Mouse (Mus musculus): ENCODE results near the gene Syt2. TPM values are rescaled to one million over a fixed set of nuclear protein-coding genes. Genes with fewer than 3 reads are reported as not detected.

Gene Syt2
- polyA plus RNA-seq, 1 experiment from 2014 or later, result 0.14 TPM

- Histone ChIP-seq H3K9ac (replicated peaks; ENCODE audit: low read depth) (no peak overlapping the region), H3K4me3 (ENCODE audit: low read depth, low read length) (no peak overlapping the region), H3K27ac (ENCODE audit: low read length) (no peak overlapping the region), H3K4me2 (replicated peaks; ENCODE audit: low read depth, low read length) (no peak overlapping the region), H3K27me3 (replicated peaks; ENCODE audit: insufficient read depth, low read length) (no peaks in the 10 kb centered on the region), H3K9me3 (ENCODE audit: low read length) (no peaks in the 10 kb centered on the region), H3K4me1 (ENCODE audit: insufficient read depth, low read depth, low read length) (no peaks in the 10 kb centered on the region), H3K36me3 (ENCODE audit: insufficient read depth, low read length) (no peaks in the 10 kb centered on the region)
- ATAC-seq (no peak), DNase-seq (ENCODE audit: low spot score) (no peak)
- WGBS, result 83% methylated on average over 5 of the region's 5 CpGs
- TF ChIP-seq CTCF (IDR thresholded peaks at IDR 0.05) (no peak), EP300 (IDR thresholded peaks at IDR 0.05) (no peak)
Observed at GRCm38 (mm10) chr1:134733659-134734058, 87.2 kb downstream of the Syt2 start.

- Histone ChIP-seq H3K27ac (ENCODE audit: low read length) (no peak overlapping the region), H3K4me3 (ENCODE audit: low read depth, low read length) (no peak overlapping the region), H3K36me3 (ENCODE audit: insufficient read depth, low read length) (no peaks in the 10 kb centered on the region), H3K4me1 (ENCODE audit: insufficient read depth, low read depth, low read length) (no peaks in the 10 kb centered on the region), H3K9me3 (ENCODE audit: low read length) (no peaks in the 10 kb centered on the region), H3K9ac (replicated peaks; ENCODE audit: low read depth) (no peak overlapping the region), H3K27me3 (replicated peaks; ENCODE audit: insufficient read depth, low read length) (no peaks in the 10 kb centered on the region), H3K4me2 (replicated peaks; ENCODE audit: low read depth, low read length) (no peak overlapping the region)
- DNase-seq (ENCODE audit: low spot score) (no peak), ATAC-seq (no peak)
- TF ChIP-seq EP300 (IDR thresholded peaks at IDR 0.05), result no peak
- no peak for TF ChIP-seq CTCF (IDR thresholded peaks at IDR 0.05)
- WGBS, result 45% methylated on average over 9 of the region's 9 CpGs
Observed at GRCm38 (mm10) chr1:134737463-134737862, 91.0 kb downstream of the Syt2 start.

- H3K9ac ChIP-seq (replicated peaks; ENCODE audit: low read depth), result no peak overlapping the region
- ATAC-seq, result no peak
- H3K4me1 ChIP-seq (ENCODE audit: insufficient read depth, low read depth, low read length), result no peaks in the 10 kb centered on the region
- H3K4me3 ChIP-seq (ENCODE audit: low read depth, low read length), result no peak overlapping the region
- no peaks in the 10 kb centered on the region for H3K27me3 ChIP-seq (replicated peaks; ENCODE audit: insufficient read depth, low read length)
- no peaks in the 10 kb centered on the region for H3K36me3 ChIP-seq (ENCODE audit: insufficient read depth, low read length)
- 61% methylated on average over 6 of the region's 6 CpGs for WGBS
- no peak overlapping the region for H3K4me2 ChIP-seq (replicated peaks; ENCODE audit: low read depth, low read length)
- peak; percentile 66 for TF ChIP-seq CTCF (IDR thresholded peaks at IDR 0.05)
- no peak for TF ChIP-seq EP300 (IDR thresholded peaks at IDR 0.05)
- no peak for DNase-seq (ENCODE audit: low spot score)
- no peaks in the 10 kb centered on the region for H3K9me3 ChIP-seq (ENCODE audit: low read length)
- no peak overlapping the region for H3K27ac ChIP-seq (ENCODE audit: low read length)
Observed at GRCm38 (mm10) chr1:134741433-134741832, 95.0 kb downstream of the Syt2 start.

GRCm38 (mm10) chr1:134741946-134742661 is 95.6 kb downstream of the Syt2 start:
- H3K4me2 ChIP-seq (replicated peaks; ENCODE audit: low read depth, low read length), result no peak overlapping the region
- H3K4me1 ChIP-seq (ENCODE audit: insufficient read depth, low read depth, low read length), result no peaks in the 10 kb centered on the region
- TF ChIP-seq EP300 (IDR thresholded peaks at IDR 0.05) (no peak), CTCF (IDR thresholded peaks at IDR 0.05) (peak; percentile 42)
- ATAC-seq (peak; percentile 81), DNase-seq (ENCODE audit: low spot score) (peak; percentile 73)
- H3K9me3 ChIP-seq (ENCODE audit: low read length), result no peaks in the 10 kb centered on the region
- H3K27ac ChIP-seq (ENCODE audit: low read length), result no peak overlapping the region
- H3K9ac ChIP-seq (replicated peaks; ENCODE audit: low read depth), result no peak overlapping the region
- no peaks in the 10 kb centered on the region for H3K36me3 ChIP-seq (ENCODE audit: insufficient read depth, low read length)
- WGBS, result 50% methylated on average over 7 of the region's 7 CpGs
- H3K4me3 ChIP-seq (ENCODE audit: low read depth, low read length), result no peak overlapping the region
- H3K27me3 ChIP-seq (replicated peaks; ENCODE audit: insufficient read depth, low read length), result no peaks in the 10 kb centered on the region

GRCm38 (mm10) chr1:134745648-134746047 is 99.2 kb downstream of the Syt2 start:
- Histone ChIP-seq H3K9ac (replicated peaks; ENCODE audit: low read depth) (no peak overlapping the region), H3K4me2 (replicated peaks; ENCODE audit: low read depth, low read length) (0 out of 2 replicates have a peak overlapping the region, but pooled peaks have one; percentile 18), H3K9me3 (ENCODE audit: low read length) (no peaks in the 10 kb centered on the region), H3K36me3 (ENCODE audit: insufficient read depth, low read length) (no peaks in the 10 kb centered on the region), H3K27ac (ENCODE audit: low read length) (no peak overlapping the region), H3K27me3 (replicated peaks; ENCODE audit: insufficient read depth, low read length) (no peaks in the 10 kb centered on the region), H3K4me3 (ENCODE audit: low read depth, low read length) (no peak overlapping the region), H3K4me1 (ENCODE audit: insufficient read depth, low read depth, low read length) (no peaks in the 10 kb centered on the region)
- ATAC-seq (no peak), DNase-seq (ENCODE audit: low spot score) (peak; percentile 44)
- no peak for TF ChIP-seq EP300 (IDR thresholded peaks at IDR 0.05)
- TF ChIP-seq CTCF (IDR thresholded peaks at IDR 0.05), result peak; percentile 71
- 57% methylated on average over 4 of the region's 6 CpGs for WGBS

- TF ChIP-seq EP300 (IDR thresholded peaks at IDR 0.05) (no peak), CTCF (IDR thresholded peaks at IDR 0.05) (no peak; the same call in 1 of the 2 replicates)
- H3K27me3 ChIP-seq (replicated peaks; ENCODE audit: insufficient read depth, low read length), result no peaks in the 10 kb centered on the region
- DNase-seq (ENCODE audit: low spot score), result peak; percentile 25
- no peaks in the 10 kb centered on the region for H3K4me1 ChIP-seq (ENCODE audit: insufficient read depth, low read depth, low read length)
- H3K9me3 ChIP-seq (ENCODE audit: low read length), result no peaks in the 10 kb centered on the region
- no peak overlapping the region for H3K4me2 ChIP-seq (replicated peaks; ENCODE audit: low read depth, low read length)
- no peak overlapping the region for H3K9ac ChIP-seq (replicated peaks; ENCODE audit: low read depth)
- H3K4me3 ChIP-seq (ENCODE audit: low read depth, low read length), result no peak overlapping the region
- WGBS, result 21% methylated on average over 23 of the region's 23 CpGs
- no peak overlapping the region for H3K27ac ChIP-seq (ENCODE audit: low read length)
- no peaks in the 10 kb centered on the region for H3K36me3 ChIP-seq (ENCODE audit: insufficient read depth, low read length)
- ATAC-seq, result peak; percentile 35; the same call in 1 of the 2 replicates
Observed at GRCm38 (mm10) chr1:134747236-134748174, 101.0 kb downstream of the Syt2 start.

All from lung, postnatal 0 days (tissue).